Mouse (Mus musculus) erythroblast, embryonic 14.5 days (primary cell): Measurements from ENCODE around the gene Mtx1.

ENCODE experiments used
- GATA1 ChIP-seq: IDR thresholded peaks from 2 replicates; pipeline ENCODE4 v1.6.1; 2012; ENCODE audit warnings: low read length, inconsistent platforms, mixed read lengths
- TAL1 ChIP-seq: IDR thresholded peaks from 3 replicates; pipeline ENCODE4 v1.6.1; 2012; ENCODE audit warnings: low read length, inconsistent platforms, mixed read lengths

GRCm38 (mm10) chr3:89230561-89230960 lies 3.7 kb upstream of the Mtx1 start:
- TF ChIP-seq GATA1 (no peak), TAL1 (no peak)
